Mouse (Mus musculus) embryonic fibroblast, embryonic 13.5 days (primary cell): ENCODE measurements at regions not wholly inside any gene's neighbourhood (a gene's known extent, or its start where the extent isn't known, plus 50 kb on each side); places are given as distances from the start of the nearest gene placed in this dataset.

Experiments used
- CTCF ChIP-seq: IDR thresholded peaks from 2 replicates; pipeline ENCODE4 v1.5.1; 2011; ENCODE audit warnings: mild to moderate bottlenecking, control low read depth, low read length, moderate library complexity, borderline replicate concordance; ENCODE audit not compliant: insufficient read depth
- POLR2A ChIP-seq: IDR thresholded peaks from 2 replicates; pipeline ENCODE4 v1.6.1; 2011; ENCODE audit warnings: low read depth, mild to moderate bottlenecking, control low read depth, low read length, moderate library complexity

GRCm38 (mm10) chr17:9301101-9301501 lies 120.8 kb upstream of the Gm17728 start:
- TF ChIP-seq CTCF (no peak), POLR2A (no peak)
